Mouse (Mus musculus): Measurements from ENCODE around the gene Cts8. TPM values are rescaled to one million over a fixed set of nuclear protein-coding genes. Genes with fewer than 3 reads are reported as not detected.

Gene Cts8
- not detected for polyA plus RNA-seq (2017; shearing (Covaris generic))

DNA sequence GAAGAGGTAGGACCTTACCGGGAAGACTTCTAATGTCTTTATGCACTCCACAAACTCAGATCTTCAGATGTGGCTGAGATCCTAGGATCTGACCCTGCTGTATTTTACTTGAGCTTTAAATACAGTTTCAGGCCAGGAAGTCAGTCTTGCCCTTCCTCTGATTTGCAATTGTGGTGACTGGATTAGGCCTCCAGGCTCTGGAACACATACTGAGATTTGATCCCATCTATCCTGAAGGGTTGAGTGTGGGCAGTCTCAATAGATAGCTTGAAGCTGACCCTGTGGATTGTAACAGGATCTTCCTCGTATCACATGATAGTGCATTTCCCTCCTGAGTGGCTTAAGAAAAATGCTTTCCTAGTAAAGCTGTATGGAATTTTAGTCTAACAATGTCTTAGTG is at the start of gene Cts8:
Gene Cts8, minus strand, starts transcription at position 101 of the 400 bp plus-strand sequence.

GRCm38 (mm10) chr13:61288739-61289138 is 33.6 kb upstream of the Cts8 start, which contains the start of gene Gm49398:
TSS of gene Gm49398 (minus strand) at chr13:61288839.

DNA sequence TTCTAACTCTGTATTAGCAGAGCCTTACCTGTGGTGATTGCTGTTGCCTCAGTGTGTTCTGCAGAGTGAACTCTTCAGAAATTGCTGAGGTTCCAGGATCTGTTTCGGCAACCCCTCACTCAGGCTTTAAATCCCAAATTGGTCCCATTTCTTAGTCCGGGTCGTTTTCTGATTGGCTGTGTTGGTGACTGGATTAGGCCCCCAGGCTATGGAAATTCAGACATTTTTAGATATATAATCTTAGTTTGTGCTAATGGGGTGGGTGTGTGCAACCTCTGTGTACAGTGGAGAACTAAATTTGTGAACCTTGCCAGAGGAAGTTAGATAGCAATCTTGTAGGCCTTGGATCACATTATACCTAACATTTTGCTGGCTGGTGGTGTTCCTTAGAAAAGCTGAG is 51.8 kb downstream of the Cts8 start, which contains the start of gene Cts6:
Gene Cts6, minus strand, starts transcription at position 101 of the 400 bp plus-strand sequence.

Other genes starting within 250 kb of the Cts8 start
- not detected for gene Ctsj, start 249.4 kb downstream of the Cts8 start, polyA plus RNA-seq (2017; shearing (Covaris generic))
- not detected for gene Ctsq, start 214.7 kb downstream of the Cts8 start, polyA plus RNA-seq (2017; shearing (Covaris generic))
- not detected for gene Ctsr, start 91.1 kb downstream of the Cts8 start, polyA plus RNA-seq (2017; shearing (Covaris generic))
- not detected for gene Cts6, start 51.9 kb downstream of the Cts8 start, polyA plus RNA-seq (2017; shearing (Covaris generic))
- gene Gm49398, start 33.5 kb upstream of the Cts8 start, polyA plus RNA-seq (2017; shearing (Covaris generic)): not detected
- gene Cts7, start 102.8 kb upstream of the Cts8 start, polyA plus RNA-seq (2017; shearing (Covaris generic)): 0.24 TPM

Data from effector memory CD4-positive, alpha-beta T cell, adult 7 months (primary cell).